In the genomic region with DNA sequence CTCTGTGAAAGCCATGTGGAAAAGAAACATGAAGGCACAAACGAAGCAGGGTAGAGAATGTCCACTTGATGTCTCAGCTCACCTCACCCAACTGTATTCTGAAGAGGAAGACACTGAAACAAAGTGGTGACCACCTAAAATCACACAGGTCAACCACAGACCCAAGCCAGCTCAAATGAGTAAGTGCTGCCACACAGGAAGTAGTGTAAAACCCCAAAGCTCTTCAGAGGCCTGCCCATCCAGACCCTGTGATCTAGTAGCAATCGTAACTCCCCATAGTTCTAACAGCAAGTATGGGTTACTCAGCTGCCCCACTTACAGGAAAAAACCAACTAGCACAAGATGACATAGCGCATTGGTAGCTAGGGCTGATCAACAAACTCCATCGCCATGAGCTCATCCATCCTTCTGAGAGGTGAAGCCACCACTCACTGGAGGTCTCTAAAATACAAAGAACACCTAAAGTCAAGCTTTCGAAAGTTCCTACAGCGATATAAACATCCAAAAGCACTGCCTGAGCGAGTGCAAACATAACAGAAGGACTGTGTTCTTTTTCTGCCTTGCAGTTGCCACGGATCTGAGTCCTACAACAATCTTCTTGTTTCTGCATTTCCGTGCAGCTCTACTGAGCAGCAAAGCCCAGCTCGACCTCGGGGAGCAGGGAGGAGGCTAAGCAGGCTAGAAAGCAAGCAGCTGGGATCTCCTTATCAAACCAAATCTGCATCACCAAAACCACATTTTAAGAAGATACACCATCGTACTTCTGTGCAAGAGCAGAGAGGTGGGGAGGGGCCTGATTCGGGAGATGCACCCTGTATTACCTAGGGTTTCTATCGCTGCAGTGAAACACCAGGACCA, we compare ENCODE assay signal across 11 mouse cellular contexts.
A peak's percentile ranks its signal among the peaks of the same experiment; 100 is the strongest.
DNase-seq lines count a peak whose midpoint lies in the region; TF ChIP-seq lines count a peak whose summit lies in the region.
"Had no signal": no experiment of that assay in that cellular context is flagged by ENCODE, and none has a peak within 500 bp of the region (broad histone marks: within the 10 kb centered on the region; RNA-seq: fewer than 3 reads in every experiment).

No protein-coding gene starts in this region.

- peak overlapping the region; percentile 38; the same call in 1 of the 2 replicates for H3K27ac ChIP-seq in gastrocnemius, adult 2 months
- H3K27ac ChIP-seq: forebrain, embryonic 12.5 days; hindbrain, embryonic 10.5 days had no signal

- intact Hi-C loops in gastrocnemius, adult 2 months (cut with DNase I) = no loop called here
- intact Hi-C loops in heart, postnatal 36 days (cut with DNase I) = no loop called here

- TF ChIP-seq CTCF in gastrocnemius, adult 2 months (IDR thresholded peaks at IDR 0.05) = no peak

- no peak for DNase-seq in gastrocnemius, adult 2 months
- DNase-seq in gastrocnemius, postnatal 25 days = no peak
- peak; percentile 26 for DNase-seq in 3T3-L1 (ENCODE audit: low read depth, low spot score)
- DNase-seq in brain, adult 2 months (ENCODE audit: low read depth, low spot score) = peak; percentile 24
- DNase-seq in naive thymus-derived CD4-positive, alpha-beta T cell, adult 2 months (ENCODE audit: low read depth) = peak; percentile 92
- no peak for DNase-seq in cerebellum, adult 9-11 months
- no peak for DNase-seq in adrenal gland, postnatal 36 days
- no peak for DNase-seq in heart, postnatal 36 days
- DNase-seq: lung, postnatal 4 days had no signal

- no peak overlapping the region for H3K4me3 ChIP-seq in gastrocnemius, adult 2 months
- H3K4me3 ChIP-seq: forebrain, embryonic 12.5 days; hindbrain, embryonic 10.5 days had no signal

Comparison
In these comparisons a context has a peak if more than half of its experiments do, and no peak if none do; other contexts are left out.
1. DNase-seq: peak in 3T3-L1 (single experiment), brain, adult 2 months (single experiment) and naive thymus-derived CD4-positive, alpha-beta T cell, adult 2 months (single experiment); none in gastrocnemius, adult 2 months (single experiment), gastrocnemius, postnatal 25 days (single experiment), cerebellum, adult 9-11 months (single experiment), adrenal gland, postnatal 36 days (0 of 2) and heart, postnatal 36 days (0 of 2).